8 mouse cellular contexts compared by ENCODE assay signal in genomic region chr8:106211421-106211820, GRCm38 (mm10). TPM values are rescaled to one million over a fixed set of nuclear protein-coding genes. Genes with fewer than 3 reads are reported as not detected.
DNase-seq lines count a peak whose midpoint lies in the region; ATAC-seq and TF ChIP-seq lines count a peak whose summit lies in the region.

No protein-coding gene starts in this region.

- peak overlapping the region; percentile 76 for H3K27ac ChIP-seq in left cerebral cortex, adult 2 months
- peak overlapping the region; percentile 81; the same call in 1 of the 2 replicates for H3K27ac ChIP-seq in embryonic facial prominence, embryonic 11.5 days (replicated peaks; ENCODE audit: low read depth, low read length)
- H3K27ac ChIP-seq in intestine, embryonic 16.5 days (ENCODE audit: low read length): peak overlapping the region; percentile 97

- WGBS in embryonic facial prominence, embryonic 11.5 days: 6% methylated on average over 13 of the region's 13 CpGs
- 4% methylated on average over 13 of the region's 13 CpGs for WGBS in intestine, embryonic 16.5 days

- H3K4me2 ChIP-seq in embryonic facial prominence, embryonic 11.5 days (ENCODE audit: low read depth, low read length): peak overlapping the region; percentile 41
- H3K4me2 ChIP-seq in intestine, embryonic 16.5 days (ENCODE audit: low read depth, low read length): peak overlapping the region; percentile 60
- peak overlapping the region; percentile 83 for H3K4me2 ChIP-seq in myocyte (ENCODE audit: low read depth)

- intact Hi-C loops in left cerebral cortex, adult 2 months (cut with DNase I): loop anchor here (2.0 to 10.0 kb wide), 4 partner anchors 43 to 1153 kb away; partner anchors contain the start of genes Slc7a6 and Smpd3
- intact Hi-C loops in left cerebral cortex, postnatal 36 days (cut with DNase I): loop anchor here (2.0 to 5.0 kb wide), 2 partner anchors 44 to 125 kb away; partner anchors contain the start of genes Slc7a6 and Smpd3

- DNase-seq in left cerebral cortex, adult 2 months (ENCODE audit: extremely low spot score in 1 of 2, low spot score in 2 of 2): no peak
- DNase-seq in left cerebral cortex, postnatal 36 days (ENCODE audit: low spot score in 2 of 2): no peak
- DNase-seq in embryonic facial prominence, embryonic 11.5 days (ENCODE audit: low spot score): no peak
- DNase-seq in c-Kit-positive CD71-positive TER-119-positive erythroid progenitor cells, embryonic 14.5 days (ENCODE audit: low spot score): no peak
- no peak for DNase-seq in layer of hippocampus, adult 11-12 months (ENCODE audit: low spot score)
- no peak for DNase-seq in kidney, postnatal 14 days

- no peak for ATAC-seq in embryonic facial prominence, embryonic 11.5 days (replicated peaks; ENCODE audit: insufficient number of reproducible peaks, low FRiP score, low TSS enrichment, low read depth)
- ATAC-seq in intestine, embryonic 16.5 days: no peak

- peak overlapping the region; percentile 89 for H3K4me3 ChIP-seq in left cerebral cortex, adult 2 months
- peak overlapping the region; percentile 78 for H3K4me3 ChIP-seq in embryonic facial prominence, embryonic 11.5 days (ENCODE audit: low read depth, low read length)
- H3K4me3 ChIP-seq in intestine, embryonic 16.5 days (ENCODE audit: low read length): peak overlapping the region; percentile 94
- H3K4me3 ChIP-seq in myocyte: peak overlapping the region; percentile 97

- peak overlapping the region; percentile 94 for H3K9ac ChIP-seq in embryonic facial prominence, embryonic 11.5 days (replicated peaks; ENCODE audit: low read length)
- H3K9ac ChIP-seq in intestine, embryonic 16.5 days (ENCODE audit: low read depth, low read length): peak overlapping the region; percentile 94

- H3ac ChIP-seq in myocyte (ENCODE audit: control insufficient read depth, insufficient read length): peak overlapping the region; percentile 74

- H3K79me2 ChIP-seq in myocyte (ENCODE audit: control insufficient read depth, insufficient read depth): peaks cover 44% of the 10 kb centered on the region

- H3K27me3 ChIP-seq in embryonic facial prominence, embryonic 11.5 days (ENCODE audit: control insufficient read depth, insufficient read depth, low read length): no peaks in the 10 kb centered on the region
- H3K27me3 ChIP-seq in intestine, embryonic 16.5 days (replicated peaks; ENCODE audit: control insufficient read depth, insufficient read depth, low read length): no peaks in the 10 kb centered on the region
- H3K27me3 ChIP-seq in myocyte (ENCODE audit: control insufficient read depth, insufficient read depth, insufficient read length): no peaks in the 10 kb centered on the region

- H3K36me3 ChIP-seq in embryonic facial prominence, embryonic 11.5 days (replicated peaks; ENCODE audit: control insufficient read depth, insufficient read depth, low read depth, low read length): peaks cover 2% of the 10 kb centered on the region
- H3K36me3 ChIP-seq in intestine, embryonic 16.5 days (ENCODE audit: control insufficient read depth, insufficient read depth, low read length): peaks cover 12% of the 10 kb centered on the region; the same call in 1 of the 2 replicates
- peaks cover 10% of the 10 kb centered on the region for H3K36me3 ChIP-seq in myocyte (ENCODE audit: control insufficient read depth, insufficient read depth)

- no peaks in the 10 kb centered on the region for H3K9me3 ChIP-seq in embryonic facial prominence, embryonic 11.5 days (replicated peaks; ENCODE audit: control insufficient read depth, low read length)
- no peaks in the 10 kb centered on the region for H3K9me3 ChIP-seq in intestine, embryonic 16.5 days (ENCODE audit: control insufficient read depth, low read length)

- no peaks in the 10 kb centered on the region for H3K4me1 ChIP-seq in embryonic facial prominence, embryonic 11.5 days (ENCODE audit: control insufficient read depth, insufficient read depth, low read length)
- peaks cover 8% of the 10 kb centered on the region for H3K4me1 ChIP-seq in intestine, embryonic 16.5 days (ENCODE audit: control insufficient read depth, insufficient read depth, low read length)

- TF ChIP-seq POLR2A in myocyte (IDR thresholded peaks at IDR 0.05; ENCODE audit: insufficient read length, low read depth): no peak

- TF ChIP-seq CTCF in left cerebral cortex, adult 2 months (IDR thresholded peaks at IDR 0.05): no peak

TF ChIP-seq in myocyte, 11 proteins besides CTCF, POLR2A, EP300 and RAD21:
- TF ChIP-seq REST (IDR thresholded peaks at IDR 0.05; ENCODE audit: insufficient read depth, insufficient read length): no peak
- no peak for TF ChIP-seq USF1 (IDR thresholded peaks at IDR 0.05; ENCODE audit: low read depth)

RNA-seq across cellular contexts. Expression of gene Prmt7, which starts 0.7 kb away (rescaled TPM):
- total RNA-seq in left cerebral cortex, adult 2 months (2021): 10 to 100 TPM; 36.5 to 39.4 TPM
- total RNA-seq in left cerebral cortex, postnatal 36 days (2021): 10 to 100 TPM; 35.3 to 41.3 TPM
- polyA plus RNA-seq in embryonic facial prominence, embryonic 11.5 days (2014; fragmentation: Nextera tagmentation; extraction: Ambion mirVana): 62.6 and 62.7 TPM in 2 replicates
- polyA plus RNA-seq in intestine, embryonic 16.5 days (2015; fragmentation: Nextera tagmentation; extraction: Ambion mirVana): 45.6 and 50.3 TPM in 2 replicates
- polyA plus RNA-seq in myocyte (2012; fragmentation: generic; extraction: Trizol): 36.4 TPM

RNA-seq across cellular contexts. Expression of gene Slc7a6os, which starts 0.7 kb away (rescaled TPM):
- total RNA-seq in left cerebral cortex, adult 2 months (2021): 10 to 100 TPM; 28.5 to 29.4 TPM
- 10 to 100 TPM; 26.1 to 29.4 TPM for total RNA-seq in left cerebral cortex, postnatal 36 days (2021)
- polyA plus RNA-seq in embryonic facial prominence, embryonic 11.5 days (2014; fragmentation: Nextera tagmentation; extraction: Ambion mirVana): 43.8 and 46.7 TPM in 2 replicates
- polyA plus RNA-seq in intestine, embryonic 16.5 days (2015; fragmentation: Nextera tagmentation; extraction: Ambion mirVana): 26.9 and 29.3 TPM in 2 replicates
- polyA plus RNA-seq in myocyte (2012; fragmentation: generic; extraction: Trizol): 21.7 TPM

RNA-seq across cellular contexts. Expression of gene Slc7a6, which starts 42.8 kb away (rescaled TPM):
- 10 to 100 TPM; 24.9 to 26.5 TPM for total RNA-seq in left cerebral cortex, adult 2 months (2021)
- 10 to 100 TPM; 24.0 to 28.7 TPM for total RNA-seq in left cerebral cortex, postnatal 36 days (2021)
- 82.4 and 90.9 TPM in 2 replicates for polyA plus RNA-seq in embryonic facial prominence, embryonic 11.5 days (2014; fragmentation: Nextera tagmentation; extraction: Ambion mirVana)
- 24.5 and 24.6 TPM in 2 replicates for polyA plus RNA-seq in intestine, embryonic 16.5 days (2015; fragmentation: Nextera tagmentation; extraction: Ambion mirVana)
- 12.8 TPM for polyA plus RNA-seq in myocyte (2012; fragmentation: generic; extraction: Trizol)
